Mouse (Mus musculus): ENCODE data around the gene Slc22a20.

GRCm38 (mm10) chr19:5927026-5927425 is 58.9 kb downstream of the Slc22a20 start:
- TF ChIP-seq POLR2A (IDR thresholded peaks at IDR 0.05; ENCODE audit: insufficient read length, low read depth) = no peak
- TF ChIP-seq MAX (IDR thresholded peaks at IDR 0.05; ENCODE audit: low read depth) = no peak
- no peak for TF ChIP-seq USF1 (IDR thresholded peaks at IDR 0.05; ENCODE audit: low read depth)
- TF ChIP-seq CEBPB (IDR thresholded peaks at IDR 0.05; ENCODE audit: insufficient read depth, poor library complexity, severe bottlenecking) = no peak
- no peak for TF ChIP-seq E2F4 (IDR thresholded peaks at IDR 0.05; ENCODE audit: insufficient read depth)
- TF ChIP-seq TCF12 (IDR thresholded peaks at IDR 0.05; ENCODE audit: insufficient read depth, poor library complexity, severe bottlenecking) = no peak
